In genomic region chr4:73044356-73044755, GRCm38 (mm10) we compare ENCODE assay signal across 21 mouse cellular contexts.
DNase-seq lines count a peak whose midpoint lies in the region; ATAC-seq and TF ChIP-seq lines count a peak whose summit lies in the region.
"Had no signal": no experiment of that assay in that cellular context is flagged by ENCODE, and none has a peak within 500 bp of the region (broad histone marks: within the 10 kb centered on the region; RNA-seq: fewer than 3 reads in every experiment).

No protein-coding gene starts in this region.

- H3K4me2 ChIP-seq in kidney, embryonic 15.5 days, result no peak overlapping the region
- H3K4me2 ChIP-seq in lung, embryonic 14.5 days, result no peak overlapping the region
- H3K4me2 ChIP-seq: embryonic facial prominence, embryonic 12.5 days; embryonic facial prominence, embryonic 15.5 days; heart, embryonic 11.5 days; hindbrain, embryonic 12.5 days; hindbrain, embryonic 15.5 days had no signal

- no peak overlapping the region for H3K4me3 ChIP-seq in kidney, embryonic 15.5 days (replicated peaks)
- no peak overlapping the region for H3K4me3 ChIP-seq in lung, embryonic 14.5 days (ENCODE audit: low read depth, low read length)
- H3K4me3 ChIP-seq: embryonic facial prominence, embryonic 12.5 days; embryonic facial prominence, embryonic 15.5 days; gastrocnemius, adult 2 months; hindbrain, embryonic 12.5 days; hindbrain, embryonic 15.5 days had no signal

- H3K36me3 ChIP-seq in kidney, embryonic 15.5 days, result no peaks in the 10 kb centered on the region
- H3K36me3 ChIP-seq in lung, embryonic 14.5 days (ENCODE audit: insufficient read depth), result no peaks in the 10 kb centered on the region
- H3K36me3 ChIP-seq: embryonic facial prominence, embryonic 12.5 days; embryonic facial prominence, embryonic 15.5 days; hindbrain, embryonic 12.5 days; hindbrain, embryonic 15.5 days had no signal

- DNase-seq in adrenal gland, postnatal 10 days, result peak; percentile 5
- no peak for DNase-seq in adrenal gland, postnatal 25 days
- DNase-seq in kidney, adult 8-10 months, result no peak
- DNase-seq in lung, embryonic 14.5 days, result peak; percentile 46
- DNase-seq in lung, adult 18-20 months, result no peak
- DNase-seq: cerebellum, adult 11 months; cerebellum, adult 2 months; cerebellum, adult 9-11 months; cerebellum, postnatal 25 days; forebrain, postnatal 0 days; gastrocnemius, adult 2 months; gastrocnemius, postnatal 14 days; heart, adult 11 months had no signal

- no peaks in the 10 kb centered on the region for H3K27me3 ChIP-seq in kidney, embryonic 15.5 days
- H3K27me3 ChIP-seq in lung, embryonic 14.5 days (ENCODE audit: insufficient read depth, low read length), result no peaks in the 10 kb centered on the region
- H3K27me3 ChIP-seq: embryonic facial prominence, embryonic 12.5 days; embryonic facial prominence, embryonic 15.5 days; hindbrain, embryonic 12.5 days had no signal

- ATAC-seq in kidney, embryonic 15.5 days (replicated peaks; ENCODE audit: low FRiP score), result no peak
- no peak; the same call in 1 of the 2 replicates for ATAC-seq in lung, embryonic 14.5 days (ENCODE audit: insufficient read depth)
- ATAC-seq: CD4-positive, CD25-positive, alpha-beta regulatory T cell, adult 4 months; forebrain, embryonic 14.5 days; forebrain, postnatal 0 days had no signal

- TF ChIP-seq CTCF in lung, embryonic 14.5 days (IDR thresholded peaks at IDR 0.05; ENCODE audit: low read depth), result no peak

- 0 out of 2 replicates have a peak, but pooled peaks cover 3% of the 10 kb centered on the region for H3K4me1 ChIP-seq in kidney, embryonic 15.5 days
- H3K4me1 ChIP-seq in lung, embryonic 14.5 days (ENCODE audit: insufficient read depth), result no peaks in the 10 kb centered on the region
- H3K4me1 ChIP-seq: embryonic facial prominence, embryonic 15.5 days; hindbrain, embryonic 12.5 days; hindbrain, embryonic 15.5 days had no signal

- WGBS in kidney, embryonic 15.5 days, result 3% methylated on average over 2 of the region's 2 CpGs
- WGBS in lung, embryonic 14.5 days, result 5% methylated on average over 2 of the region's 2 CpGs

- H3K27ac ChIP-seq in kidney, embryonic 15.5 days, result 0 out of 2 replicates have a peak overlapping the region, but pooled peaks have one; percentile 27
- no peak overlapping the region for H3K27ac ChIP-seq in lung, embryonic 14.5 days (ENCODE audit: low read depth)
- H3K27ac ChIP-seq: embryonic facial prominence, embryonic 12.5 days; embryonic facial prominence, embryonic 15.5 days; gastrocnemius, adult 2 months; hindbrain, embryonic 12.5 days; hindbrain, embryonic 15.5 days had no signal

- no peak overlapping the region for H3K9ac ChIP-seq in kidney, embryonic 15.5 days
- H3K9ac ChIP-seq in lung, embryonic 14.5 days, result no peak overlapping the region
- H3K9ac ChIP-seq: embryonic facial prominence, embryonic 12.5 days; embryonic facial prominence, embryonic 15.5 days; forebrain, postnatal 0 days; hindbrain, embryonic 12.5 days; hindbrain, embryonic 15.5 days had no signal

- no peaks in the 10 kb centered on the region for H3K9me3 ChIP-seq in kidney, embryonic 15.5 days (replicated peaks)
- H3K9me3 ChIP-seq in lung, embryonic 14.5 days (ENCODE audit: low read depth, low read length), result no peaks in the 10 kb centered on the region
- H3K9me3 ChIP-seq: embryonic facial prominence, embryonic 12.5 days; embryonic facial prominence, embryonic 15.5 days; hindbrain, embryonic 12.5 days; hindbrain, embryonic 15.5 days had no signal

Comparison
In these comparisons a context has a peak if more than half of its experiments do, and no peak if none do; other contexts are left out.
1. DNase-seq: peak in adrenal gland, postnatal 10 days (single experiment) and lung, embryonic 14.5 days (single experiment); none in adrenal gland, postnatal 25 days (single experiment), kidney, adult 8-10 months (0 of 2) and lung, adult 18-20 months (0 of 2).